ENCODE assay signal across 20 mouse cellular contexts in the genomic region with DNA sequence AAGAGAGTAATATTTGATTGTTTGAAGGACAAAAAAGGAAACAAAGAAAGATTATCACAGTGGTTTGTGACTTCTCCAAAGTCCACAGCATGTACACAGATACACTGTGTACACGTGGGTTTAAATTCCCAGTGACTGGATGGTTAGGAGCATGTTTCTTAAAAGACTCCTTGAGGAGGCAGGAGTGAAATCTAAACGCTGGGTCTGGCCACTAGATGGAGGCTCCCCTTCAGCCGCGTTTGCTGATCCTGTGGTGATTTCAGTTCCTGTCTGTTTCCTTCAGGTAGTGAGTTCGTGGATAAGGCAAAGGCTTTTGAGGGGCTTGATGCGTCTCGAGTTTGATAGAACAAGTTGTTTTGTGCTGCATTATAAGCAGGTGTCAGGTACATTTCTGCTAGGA. TPM values are rescaled to one million over a fixed set of nuclear protein-coding genes. Genes with fewer than 3 reads are reported as not detected.
A peak's percentile ranks its signal among the peaks of the same experiment; 100 is the strongest.
DNase-seq lines count a peak whose midpoint lies in the region; ATAC-seq and TF ChIP-seq lines count a peak whose summit lies in the region.
"Had no signal": no experiment of that assay in that cellular context is flagged by ENCODE, and none has a peak within 500 bp of the region (broad histone marks: within the 10 kb centered on the region; RNA-seq: fewer than 3 reads in every experiment).

No protein-coding gene starts in this region.

- no peaks in the 10 kb centered on the region for H3K79me2 ChIP-seq in CH12.LX (replicated peaks; ENCODE audit: control insufficient read depth, extremely low read depth, insufficient read depth, poor library complexity, severe bottlenecking)

- H3K9ac ChIP-seq in liver, postnatal 0 days (replicated peaks): no peak overlapping the region
- no peak overlapping the region for H3K9ac ChIP-seq in liver, embryonic 11.5 days (ENCODE audit: low read depth, low read length)
- H3K9ac ChIP-seq in CH12.LX (ENCODE audit: insufficient read depth, low read depth): no peak overlapping the region
- H3K9ac ChIP-seq: embryonic facial prominence, embryonic 15.5 days; heart, embryonic 13.5 days; limb, embryonic 12.5 days; liver, embryonic 14.5 days; neural tube, embryonic 12.5 days had no signal

- H3K4me3 ChIP-seq in gastrocnemius, adult 2 months: no peak overlapping the region
- H3K4me3 ChIP-seq in liver, postnatal 0 days (ENCODE audit: low read depth, low read length): no peak overlapping the region
- no peak overlapping the region for H3K4me3 ChIP-seq in liver, embryonic 11.5 days (ENCODE audit: low read depth, low read length)
- H3K4me3 ChIP-seq in CH12.LX (replicated peaks in 1 of 3; ENCODE audit: low read depth in 2 of 3, low read length in 2 of 3, poor library complexity in 1 of 3): no peak overlapping the region
- H3K4me3 ChIP-seq: embryonic facial prominence, embryonic 15.5 days; forebrain, embryonic 10.5 days; heart, embryonic 13.5 days; limb, embryonic 12.5 days; megakaryocyte, embryonic 14.5 days; neural tube, embryonic 12.5 days had no signal

- WGBS in liver, postnatal 0 days (ENCODE audit: insufficient replicate concordance): 58% methylated on average over 7 of the region's 7 CpGs
- 58% methylated on average over 7 of the region's 7 CpGs for WGBS in liver, embryonic 11.5 days

- TF ChIP-seq POLR2A in CH12.LX (IDR thresholded peaks at IDR 0.05; ENCODE audit: low read depth, low read length): no peak

- H3K27me3 ChIP-seq in liver, postnatal 0 days (ENCODE audit: insufficient read depth, low read length): no peaks in the 10 kb centered on the region
- H3K27me3 ChIP-seq in liver, embryonic 11.5 days (replicated peaks; ENCODE audit: control insufficient read depth, insufficient read depth, low read length): no peaks in the 10 kb centered on the region
- H3K27me3 ChIP-seq in CH12.LX (replicated peaks): no peaks in the 10 kb centered on the region
- H3K27me3 ChIP-seq: embryonic facial prominence, embryonic 15.5 days; heart, embryonic 13.5 days; limb, embryonic 12.5 days; megakaryocyte, embryonic 14.5 days; neural tube, embryonic 12.5 days had no signal

- peaks cover 47% of the 10 kb centered on the region for H3K36me3 ChIP-seq in liver, postnatal 0 days (replicated peaks; ENCODE audit: insufficient read depth, low read length)
- H3K36me3 ChIP-seq in liver, embryonic 11.5 days (ENCODE audit: control insufficient read depth, insufficient read depth, low read length): peaks cover 11% of the 10 kb centered on the region; the same call in 1 of the 2 replicates
- H3K36me3 ChIP-seq in CH12.LX (replicated peaks in 1 of 2; ENCODE audit: control insufficient read depth in 1 of 2, insufficient read depth in 1 of 2, low read length in 1 of 2): peaks cover 20 to 66% of the 10 kb centered on the region in 2 experiments

- ATAC-seq in liver, postnatal 0 days: no peak
- ATAC-seq in liver, embryonic 11.5 days (replicated peaks; ENCODE audit: low FRiP score): no peak

- dilution Hi-C loops in CH12.LX (cut with MboI; ENCODE audit: extremely low pct_ligation_motif_present, extremely low pct_unique_long_range_greater_than_20kb, low sequenced_read_pairs): no loop called here

- DNase-seq in gastrocnemius, adult 2 months: no peak
- no peak for DNase-seq in gastrocnemius, adult 18-20 months (ENCODE audit: low spot score)
- no peak for DNase-seq in liver, postnatal 0 days
- DNase-seq in liver, embryonic 11.5 days (ENCODE audit: low spot score): no peak
- DNase-seq in CH12.LX (ENCODE audit: extremely low read depth): no peak
- DNase-seq in induced T-regulatory cell, adult 2 months (ENCODE audit: low read depth): peak; percentile 4
- DNase-seq in urinary bladder, postnatal 4 days (ENCODE audit: low spot score in 2 of 2): no peak
- DNase-seq: adrenal gland, adult 8-10 months; cerebellum, adult 11-12 months; heart, postnatal 4 days; kidney, adult 9 months; lung, postnatal 10 days; thymus, postnatal 36 days had no signal

- intact Hi-C loops in gastrocnemius, adult 2 months (cut with DNase I): no loop called here

- no peak overlapping the region for H3K27ac ChIP-seq in gastrocnemius, adult 2 months
- no peak overlapping the region for H3K27ac ChIP-seq in liver, postnatal 0 days (ENCODE audit: low read depth)
- no peak overlapping the region for H3K27ac ChIP-seq in liver, embryonic 11.5 days (ENCODE audit: low read depth, low read length)
- H3K27ac ChIP-seq in CH12.LX (ENCODE audit: insufficient read depth, low read depth): no peak overlapping the region
- H3K27ac ChIP-seq: embryonic facial prominence, embryonic 15.5 days; forebrain, embryonic 10.5 days; heart, embryonic 13.5 days; limb, embryonic 12.5 days; liver, embryonic 14.5 days; neural tube, embryonic 12.5 days had no signal

- in situ Hi-C loops in CH12.LX (cut with MboI; ENCODE audit: low pct_ligation_motif_present, low pct_unique_long_range_greater_than_20kb, low sequenced_read_pairs): no loop called here

- TF ChIP-seq RAD21 in CH12.LX (IDR thresholded peaks at IDR 0.05; ENCODE audit: low read depth, low read length): no peak; the same call in 1 of the 2 replicates

- H3K9me3 ChIP-seq in liver, postnatal 0 days (ENCODE audit: low read length): no peaks in the 10 kb centered on the region
- H3K9me3 ChIP-seq in liver, embryonic 11.5 days (ENCODE audit: control insufficient read depth, low read length): no peaks in the 10 kb centered on the region
- no peaks in the 10 kb centered on the region for H3K9me3 ChIP-seq in CH12.LX (replicated peaks; ENCODE audit: low read length)
- H3K9me3 ChIP-seq: embryonic facial prominence, embryonic 15.5 days; forebrain, embryonic 10.5 days; heart, embryonic 13.5 days; limb, embryonic 12.5 days; megakaryocyte, embryonic 14.5 days; neural tube, embryonic 12.5 days had no signal

- TF ChIP-seq CTCF in gastrocnemius, adult 2 months (IDR thresholded peaks at IDR 0.05): peak; percentile 10; the same call in 1 of the 2 replicates
- 0 out of 2 replicates have a peak, but pooled peaks have one; percentile 9 for TF ChIP-seq CTCF in liver, postnatal 0 days (IDR thresholded peaks at IDR 0.05; ENCODE audit: low read depth)
- TF ChIP-seq CTCF in CH12.LX (conservative IDR thresholded peaks at IDR 0.05 in 1 of 2, IDR thresholded peaks at IDR 0.05 in 1 of 2; ENCODE audit: low read depth in 2 of 2, low read length in 2 of 2): peak in 1 of 2 experiments; percentile 49; a peak in 2 of 4 replicates

- TF ChIP-seq EP300 in liver, postnatal 0 days (IDR thresholded peaks at IDR 0.05; ENCODE audit: low read depth): no peak
- TF ChIP-seq EP300 in CH12.LX (IDR thresholded peaks at IDR 0.05; ENCODE audit: low read length): no peak

- H3K4me1 ChIP-seq in liver, postnatal 0 days (ENCODE audit: insufficient read depth): no peaks in the 10 kb centered on the region
- H3K4me1 ChIP-seq in liver, embryonic 11.5 days (replicated peaks; ENCODE audit: control insufficient read depth, insufficient read depth, low read length): no peaks in the 10 kb centered on the region
- no peaks in the 10 kb centered on the region for H3K4me1 ChIP-seq in CH12.LX (ENCODE audit: control insufficient read depth in 1 of 2, insufficient read depth in 2 of 2)
- H3K4me1 ChIP-seq: embryonic facial prominence, embryonic 15.5 days; forebrain, embryonic 10.5 days; limb, embryonic 12.5 days; neural tube, embryonic 12.5 days had no signal

- H3K4me2 ChIP-seq in liver, postnatal 0 days (ENCODE audit: low read depth, low read length): no peak overlapping the region
- no peak overlapping the region for H3K4me2 ChIP-seq in liver, embryonic 11.5 days
- H3K4me2 ChIP-seq in CH12.LX (ENCODE audit: insufficient read depth, low read depth, poor library complexity, severe bottlenecking): no peak overlapping the region
- H3K4me2 ChIP-seq: embryonic facial prominence, embryonic 15.5 days; heart, embryonic 13.5 days; limb, embryonic 12.5 days; neural tube, embryonic 12.5 days had no signal

TF ChIP-seq in CH12.LX, 34 proteins besides CTCF, POLR2A, EP300 and RAD21:
- TF ChIP-seq POLR2AphosphoS2 (IDR thresholded peaks at IDR 0.05; ENCODE audit: low read depth, low read length): no peak
- peak; percentile 22 for TF ChIP-seq SMC3 (IDR thresholded peaks at IDR 0.05; ENCODE audit: low read depth, low read length)

RNA-seq across cellular contexts. Expression of gene Slk, which starts 34.0 kb away (rescaled TPM):
- total RNA-seq in gastrocnemius, adult 2 months (2021): 10 to 100 TPM; 36.1 to 37.7 TPM
- total RNA-seq in gastrocnemius, adult 18-20 months (2021): 10 to 100 TPM; 27.2 to 35.6 TPM
- polyA plus RNA-seq in liver, postnatal 0 days (2015; fragmentation: Nextera tagmentation; extraction: Ambion mirVana): 6.0 and 6.5 TPM in 2 replicates
- polyA plus RNA-seq in liver, embryonic 11.5 days (2014; fragmentation: Nextera tagmentation; extraction: Ambion mirVana): 12.5 and 15.5 TPM in 2 replicates
- 18.0 and 21.1 TPM in 2 replicates for total RNA-seq in CH12.LX (2012; rRNA removed)
- 25.5 and 31.6 TPM in 2 replicates for total RNA-seq in CH12.LX (2014; rRNA removed)
- polyA plus RNA-seq in CH12.LX (2012; ENCODE audit: insufficient read length, low read depth): 33.6 and 35.1 TPM in 2 replicates
